Mouse (Mus musculus): Measurements from ENCODE around the gene Adamts13. TPM values are rescaled to one million over a fixed set of nuclear protein-coding genes. Genes with fewer than 3 reads are reported as not detected.
A peak's percentile ranks its signal among the peaks of the same experiment; 100 is the strongest.

Gene Adamts13
- total RNA-seq (2014; rRNA removed) (not detected in 2 replicates), polyA plus RNA-seq (2015; fragmentation: Nextera tagmentation; extraction: Ambion mirVana) (0.79 and 0.93 TPM in 2 replicates)

GRCm38 (mm10) chr2:26973116-26973515, at the start of gene Adamts13:
TSS of gene Adamts13 (plus strand) at chr2:26973416.
- Histone ChIP-seq H3K27ac (ENCODE audit: low read depth, low read length) (no peak within 1 kb of the TSS), H3K9me3 (ENCODE audit: low read length) (no peaks in the 10 kb centered on the region), H3K4me1 (ENCODE audit: insufficient read depth) (no peaks in the 10 kb centered on the region), H3K4me2 (ENCODE audit: low read depth) (no peak within 1 kb of the TSS), H3K4me3 (ENCODE audit: low read depth, low read length) (no peak within 1 kb of the TSS), H3K9ac (no peak within 1 kb of the TSS), H3K36me3 (ENCODE audit: insufficient read depth) (no peaks in the 10 kb centered on the region), H3K27me3 (ENCODE audit: insufficient read depth, low read length) (no peaks in the 10 kb centered on the region)
- ATAC-seq (no peak), DNase-seq (no peak)
- WGBS: 68% methylated on average over 3 of the region's 3 CpGs
- TF ChIP-seq CTCF (IDR thresholded peaks at IDR 0.05; ENCODE audit: low read depth): no peak

- DNase-seq (no peak), ATAC-seq (no peak)
- H3K4me2 ChIP-seq (ENCODE audit: low read depth): no peak overlapping the region
- H3K4me1 ChIP-seq (ENCODE audit: insufficient read depth): peaks cover 10% of the 10 kb centered on the region; the same call in 1 of the 2 replicates
- H3K27me3 ChIP-seq (ENCODE audit: insufficient read depth, low read length): no peaks in the 10 kb centered on the region
- peaks cover 41% of the 10 kb centered on the region for H3K36me3 ChIP-seq (ENCODE audit: insufficient read depth)
- 90% methylated on average over 6 of the region's 6 CpGs for WGBS
- H3K4me3 ChIP-seq (ENCODE audit: low read depth, low read length): no peak overlapping the region
- no peak overlapping the region for H3K9ac ChIP-seq
- no peak for TF ChIP-seq CTCF (IDR thresholded peaks at IDR 0.05; ENCODE audit: low read depth)
- no peak overlapping the region for H3K27ac ChIP-seq (ENCODE audit: low read depth, low read length)
- no peaks in the 10 kb centered on the region for H3K9me3 ChIP-seq (ENCODE audit: low read length)
These were observed 45.3 kb upstream of the Adamts13 start for GRCm38 (mm10) chr2:26927745-26928476.

GRCm38 (mm10) chr2:26930390-26930789, 42.8 kb upstream of the Adamts13 start:
- DNase-seq (peak; percentile 70), ATAC-seq (no peak)
- no peak overlapping the region for H3K4me2 ChIP-seq (ENCODE audit: low read depth)
- H3K27me3 ChIP-seq (ENCODE audit: insufficient read depth, low read length): no peaks in the 10 kb centered on the region
- no peak overlapping the region for H3K4me3 ChIP-seq (ENCODE audit: low read depth, low read length)
- H3K36me3 ChIP-seq (ENCODE audit: insufficient read depth): peaks cover 18% of the 10 kb centered on the region
- peaks cover 10% of the 10 kb centered on the region for H3K4me1 ChIP-seq (ENCODE audit: insufficient read depth)
- no peak overlapping the region for H3K9ac ChIP-seq
- H3K9me3 ChIP-seq (ENCODE audit: low read length): no peaks in the 10 kb centered on the region
- WGBS: 23% methylated on average over 1 of the region's 1 CpGs
- peak; percentile 75 for TF ChIP-seq CTCF (IDR thresholded peaks at IDR 0.05; ENCODE audit: low read depth)
- no peak overlapping the region for H3K27ac ChIP-seq (ENCODE audit: low read depth, low read length)

GRCm38 (mm10) chr2:26932473-26933303, 40.5 kb upstream of the Adamts13 start:
- Histone ChIP-seq H3K4me2 (ENCODE audit: low read depth) (peak overlapping the region; percentile 95), H3K4me3 (ENCODE audit: low read depth, low read length) (peak overlapping the region; percentile 92), H3K4me1 (ENCODE audit: insufficient read depth) (peaks cover 10% of the 10 kb centered on the region), H3K27ac (ENCODE audit: low read depth, low read length) (peak overlapping the region; percentile 83), H3K9ac (peak overlapping the region; percentile 98), H3K27me3 (ENCODE audit: insufficient read depth, low read length) (no peaks in the 10 kb centered on the region), H3K36me3 (ENCODE audit: insufficient read depth) (peaks cover 4% of the 10 kb centered on the region; the same call in 1 of the 2 replicates), H3K9me3 (ENCODE audit: low read length) (no peaks in the 10 kb centered on the region)
- DNase-seq (peak; percentile 16), ATAC-seq (peak; percentile 15)
- no peak for TF ChIP-seq CTCF (IDR thresholded peaks at IDR 0.05; ENCODE audit: low read depth)
- 2% methylated on average over 41 of the region's 49 CpGs for whole genome bisulfite sequencing

GRCm38 (mm10) chr2:26933304-26934055, 39.7 kb upstream of the Adamts13 start, which contains the start of the genes Surf4 and Stkld1:
TSS of gene Surf4 (minus strand) at chr2:26933928.
TSS of gene Stkld1 (plus strand) at chr2:26934047.
- H3K27ac ChIP-seq (ENCODE audit: low read depth, low read length): peak within 1 kb of the TSS; percentile 83
- H3K27me3 ChIP-seq (ENCODE audit: insufficient read depth, low read length): no peaks in the 10 kb centered on the region
- TF ChIP-seq CTCF (IDR thresholded peaks at IDR 0.05; ENCODE audit: low read depth): peak; percentile 6; the same call in 1 of the 2 replicates
- H3K4me1 ChIP-seq (ENCODE audit: insufficient read depth): peaks cover 10% of the 10 kb centered on the region
- peak within 1 kb of the TSS; percentile 98 for H3K9ac ChIP-seq
- H3K36me3 ChIP-seq (ENCODE audit: insufficient read depth): peaks cover 4% of the 10 kb centered on the region; the same call in 1 of the 2 replicates
- no peaks in the 10 kb centered on the region for H3K9me3 ChIP-seq (ENCODE audit: low read length)
- WGBS: 3% methylated on average over 58 of the region's 70 CpGs
- peak within 1 kb of the TSS; percentile 95 for H3K4me2 ChIP-seq (ENCODE audit: low read depth)
- DNase-seq (peak; percentile 93), ATAC-seq (peak; percentile 97)
- H3K4me3 ChIP-seq (ENCODE audit: low read depth, low read length): peak within 1 kb of the TSS; percentile 92

- DNase-seq (no peak), ATAC-seq (no peak)
- Histone ChIP-seq H3K4me2 (ENCODE audit: low read depth) (no peak overlapping the region), H3K9ac (no peak overlapping the region), H3K27ac (ENCODE audit: low read depth, low read length) (no peak overlapping the region), H3K27me3 (ENCODE audit: insufficient read depth, low read length) (no peaks in the 10 kb centered on the region), H3K4me1 (ENCODE audit: insufficient read depth) (peaks cover 10% of the 10 kb centered on the region), H3K36me3 (ENCODE audit: insufficient read depth) (peaks cover 4% of the 10 kb centered on the region; the same call in 1 of the 2 replicates), H3K9me3 (ENCODE audit: low read length) (no peaks in the 10 kb centered on the region), H3K4me3 (ENCODE audit: low read depth, low read length) (no peak overlapping the region)
- 90% methylated on average over 2 of the region's 2 CpGs for WGBS
- no peak for TF ChIP-seq CTCF (IDR thresholded peaks at IDR 0.05; ENCODE audit: low read depth)
These were observed 37.9 kb upstream of the Adamts13 start for GRCm38 (mm10) chr2:26935286-26935685.

Measured in forebrain, postnatal 0 days (tissue).